Mouse (Mus musculus) 3T3-L1 (cell line): ENCODE data around the gene Cox7c.
A peak's percentile ranks its signal among the peaks of the same experiment; 100 is the strongest.
"Not testable (repeated sequence)": the region's sequence is repeated elsewhere in the genome, so short reads cannot be mapped to it uniquely, and the experiment has no call there.

ENCODE experiments used
- DNase-seq: peaks from one replicate; pipeline ENCODE4 v3.0.0-alpha.2; 2015; ENCODE audit warnings: low read depth, low spot score

Gene Cox7c

GRCm38 (mm10) chr13:86046254-86046951, at the start of gene Cox7c:
Gene Cox7c, minus strand, starts transcription at chr13:86046904.
- peak; percentile 94 for DNase-seq

- no peak for DNase-seq
These were observed 21.5 kb upstream of the Cox7c start for GRCm38 (mm10) chr13:86068011-86068724.

- no peak for DNase-seq
These were observed 20.8 kb upstream of the Cox7c start for GRCm38 (mm10) chr13:86067508-86067907.

- not testable (repeated sequence) for DNase-seq
These were observed 7.4 kb upstream of the Cox7c start for GRCm38 (mm10) chr13:86054091-86054490.

- no peak for DNase-seq
These were observed 41.6 kb downstream of the Cox7c start for GRCm38 (mm10) chr13:86004907-86005675.
